Mouse (Mus musculus) T-cell, adult 2 months (primary cell): Measurements from ENCODE around the gene Clgn.
"Not testable (repeated sequence)": the region's sequence is repeated elsewhere in the genome, so short reads cannot be mapped to it uniquely, and the experiment has no call there.

ENCODE experiments used
- DNase-seq: peaks from one replicate; pipeline ENCODE4 v3.0.0; 2022; ENCODE audit warnings: low spot score

Clgn gene

DNA sequence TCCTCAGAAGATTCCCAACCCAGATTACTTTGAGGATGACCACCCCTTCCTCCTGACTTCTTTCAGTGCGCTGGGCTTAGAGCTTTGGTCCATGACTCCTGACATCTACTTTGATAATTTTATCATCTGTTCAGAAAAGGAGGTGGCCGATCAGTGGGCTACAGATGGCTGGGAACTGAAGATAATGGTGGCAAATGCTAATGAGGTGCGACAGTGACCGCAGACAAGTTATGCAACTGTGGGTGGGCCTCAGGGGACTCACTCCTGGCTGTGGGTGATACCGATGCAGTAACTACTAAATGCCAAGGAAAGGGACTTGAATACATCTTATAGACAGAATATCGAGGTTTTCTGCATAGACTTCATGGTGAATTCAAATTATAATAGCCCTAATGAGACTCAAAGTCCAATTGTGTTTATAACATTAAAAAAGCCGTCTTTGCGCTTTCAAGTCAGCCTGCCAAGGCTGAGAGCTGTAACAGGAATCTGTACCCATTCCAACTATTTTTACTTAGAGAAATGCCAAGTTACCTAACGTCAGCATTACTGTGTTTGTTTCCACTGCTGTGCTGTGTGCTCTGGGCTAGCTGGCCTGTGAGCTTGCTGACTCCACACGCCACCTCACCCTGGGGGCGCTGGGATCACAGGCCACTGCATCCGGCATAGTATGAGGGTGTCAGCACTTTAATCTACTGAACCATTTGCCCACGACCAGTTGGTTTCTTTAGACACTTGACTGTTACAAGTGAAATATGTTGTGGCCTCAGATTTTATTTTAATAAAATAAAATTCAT lies 33.6 kb downstream of the Clgn start:
- DNase-seq, result no peak

DNA sequence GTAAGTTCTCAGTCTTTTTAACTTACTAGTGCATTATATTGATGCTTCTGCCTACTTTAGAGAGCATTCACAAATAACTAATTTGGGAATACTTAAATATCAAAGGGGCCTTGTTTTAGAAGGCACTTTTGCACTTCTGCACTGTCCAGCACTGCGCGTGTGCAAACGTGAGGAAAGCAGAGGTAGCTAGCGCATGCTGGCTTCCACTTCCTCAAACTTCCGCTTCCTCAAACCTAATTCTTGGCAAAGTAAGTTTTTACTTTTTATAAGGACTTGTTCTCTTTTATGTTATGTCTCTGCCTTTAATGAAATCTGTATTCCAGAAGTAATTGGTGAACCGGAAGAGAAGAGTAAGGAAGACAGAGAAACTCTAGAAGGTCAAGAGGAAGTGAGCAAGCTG lies 35.5 kb downstream of the Clgn start:
- DNase-seq, result no peak

DNA sequence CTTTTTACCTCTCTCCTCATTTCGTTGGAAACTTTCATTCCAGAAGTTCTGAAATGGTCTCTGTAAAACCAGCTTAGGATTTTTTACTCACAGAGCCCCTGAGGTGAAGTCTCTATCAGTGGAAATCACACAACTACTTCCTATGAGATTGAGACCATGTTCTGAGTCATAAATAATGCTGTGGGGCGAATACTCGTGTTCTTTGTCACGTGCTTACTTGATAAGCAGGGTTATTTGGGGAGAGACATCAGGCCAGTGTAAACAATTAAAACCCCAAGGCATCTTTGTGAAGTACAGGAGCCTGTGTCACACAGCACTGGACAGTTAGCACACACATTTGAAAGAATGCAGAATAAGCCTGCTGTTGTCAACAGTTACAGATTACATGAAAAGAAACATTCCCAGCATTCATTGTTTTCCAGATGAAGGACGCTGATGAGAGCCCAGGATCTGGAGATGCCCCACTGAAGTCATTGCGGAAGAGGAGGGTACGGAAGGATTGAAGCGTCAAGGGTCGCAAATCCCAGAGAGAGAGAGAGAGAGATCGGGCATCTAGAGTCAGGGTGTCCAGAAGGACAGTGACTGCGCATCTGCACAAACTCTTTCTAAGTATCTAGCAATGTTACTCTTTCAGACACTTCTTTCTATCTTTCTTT lies 36.6 kb downstream of the Clgn start:
- no peak for DNase-seq

DNA sequence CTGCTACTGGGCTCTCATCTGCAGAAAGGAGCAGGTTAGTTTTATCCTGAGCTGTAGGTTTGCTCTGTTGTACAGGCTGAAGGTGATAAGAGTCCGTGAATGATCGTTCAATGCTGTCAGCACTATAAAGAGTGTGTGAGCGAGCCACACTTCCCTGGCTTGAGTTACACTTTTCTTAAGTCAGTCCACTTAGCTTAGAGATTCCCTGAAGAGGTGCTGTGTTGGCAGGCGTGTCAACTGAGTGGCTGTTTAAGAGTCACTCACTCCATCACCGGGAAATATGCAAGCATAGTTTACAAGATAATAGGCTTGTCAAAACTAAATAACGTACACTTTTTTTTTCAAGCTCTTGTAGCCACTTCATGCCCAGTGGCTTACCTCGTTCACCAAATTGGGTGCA lies 37.3 kb downstream of the Clgn start:
- no peak for DNase-seq

DNA sequence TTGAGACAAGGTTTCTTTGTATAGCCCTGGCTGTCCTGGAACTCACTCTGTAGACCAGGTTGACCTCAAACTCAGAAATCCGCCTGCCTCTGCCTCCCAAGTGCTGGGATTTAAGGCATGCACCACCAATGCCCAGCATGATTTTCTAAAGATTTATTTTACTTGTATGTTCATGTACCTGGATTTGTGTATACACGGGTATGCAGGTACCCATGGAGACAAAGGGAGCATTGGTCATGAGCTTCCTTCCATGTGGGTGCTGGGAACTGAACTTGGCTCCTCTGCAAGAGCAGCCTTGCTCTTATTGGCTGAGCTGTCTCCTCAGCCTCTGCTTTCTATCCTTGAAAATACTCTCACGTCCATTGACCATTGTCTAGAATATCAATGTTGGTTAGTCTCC lies 39.0 kb downstream of the Clgn start:
- not testable (repeated sequence) for DNase-seq

DNA sequence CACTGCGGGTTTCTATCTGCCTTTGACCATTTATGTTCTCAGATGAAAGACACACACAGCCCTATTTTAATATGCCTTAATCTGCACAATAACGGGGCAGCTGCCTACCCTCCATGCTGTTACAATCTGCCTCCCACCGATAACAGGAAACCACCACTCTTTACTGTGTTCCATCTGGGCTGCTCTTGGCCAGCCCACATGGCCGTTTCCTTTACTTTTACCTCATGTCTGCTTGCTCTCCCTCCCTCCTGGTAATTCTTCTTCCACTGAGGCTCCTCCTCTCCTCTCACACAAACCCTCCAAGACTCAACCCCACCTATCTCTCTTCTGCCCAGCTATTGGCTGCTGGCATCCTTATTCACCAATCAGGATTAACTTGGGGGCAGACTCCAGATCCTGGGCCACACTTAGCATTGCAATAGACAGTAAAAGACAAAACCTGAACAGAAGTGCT lies 39.4 kb downstream of the Clgn start:
- DNase-seq, result no peak

DNA sequence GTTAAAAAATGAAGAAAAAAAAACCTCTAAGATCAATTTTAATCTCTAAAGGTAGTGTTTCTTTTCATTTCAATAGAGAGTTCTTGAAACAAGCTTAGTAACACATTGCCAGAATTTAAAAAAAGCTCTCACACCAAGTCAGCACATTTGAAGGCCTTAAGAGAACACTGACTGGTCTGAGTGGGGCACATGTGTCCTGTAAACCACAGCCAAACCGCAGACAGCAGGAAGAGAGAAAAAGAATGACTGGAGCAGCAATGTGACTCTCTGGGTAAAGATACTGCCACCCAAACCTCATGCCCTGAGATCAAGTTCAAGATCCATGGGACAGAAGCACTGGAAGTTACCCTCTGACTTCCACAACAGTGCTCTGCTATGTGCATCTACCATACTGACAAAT lies 47.4 kb downstream of the Clgn start:
- DNase-seq, result no peak

DNA sequence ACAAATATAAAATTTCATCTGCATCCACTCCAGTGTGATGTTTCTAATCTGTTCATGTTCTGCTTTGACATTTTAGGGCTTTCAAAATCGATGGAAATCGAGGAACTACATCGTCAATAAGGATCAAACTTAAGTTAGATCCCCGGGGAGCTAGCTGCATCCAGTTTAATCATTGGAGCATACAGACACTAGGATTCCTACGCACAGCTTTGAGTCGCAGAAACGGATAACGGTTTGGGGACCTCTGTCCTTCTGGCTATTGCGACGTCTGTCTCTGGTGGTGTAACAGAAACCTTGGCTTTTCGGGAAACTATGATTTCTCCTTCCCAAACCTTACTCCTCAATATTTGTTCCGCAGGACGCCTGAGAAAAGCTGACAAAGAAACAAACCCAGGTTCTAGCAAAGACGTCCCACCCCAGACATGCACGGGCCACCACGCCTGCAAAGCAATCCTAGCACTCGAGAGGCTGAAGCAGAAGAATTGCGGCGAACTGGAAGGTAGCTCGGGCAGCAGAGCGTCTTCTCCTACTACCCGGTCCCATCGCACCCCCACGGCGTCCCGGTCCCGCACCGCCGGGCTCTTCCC lies 52.1 kb downstream of the Clgn start:
- no peak for DNase-seq

DNA sequence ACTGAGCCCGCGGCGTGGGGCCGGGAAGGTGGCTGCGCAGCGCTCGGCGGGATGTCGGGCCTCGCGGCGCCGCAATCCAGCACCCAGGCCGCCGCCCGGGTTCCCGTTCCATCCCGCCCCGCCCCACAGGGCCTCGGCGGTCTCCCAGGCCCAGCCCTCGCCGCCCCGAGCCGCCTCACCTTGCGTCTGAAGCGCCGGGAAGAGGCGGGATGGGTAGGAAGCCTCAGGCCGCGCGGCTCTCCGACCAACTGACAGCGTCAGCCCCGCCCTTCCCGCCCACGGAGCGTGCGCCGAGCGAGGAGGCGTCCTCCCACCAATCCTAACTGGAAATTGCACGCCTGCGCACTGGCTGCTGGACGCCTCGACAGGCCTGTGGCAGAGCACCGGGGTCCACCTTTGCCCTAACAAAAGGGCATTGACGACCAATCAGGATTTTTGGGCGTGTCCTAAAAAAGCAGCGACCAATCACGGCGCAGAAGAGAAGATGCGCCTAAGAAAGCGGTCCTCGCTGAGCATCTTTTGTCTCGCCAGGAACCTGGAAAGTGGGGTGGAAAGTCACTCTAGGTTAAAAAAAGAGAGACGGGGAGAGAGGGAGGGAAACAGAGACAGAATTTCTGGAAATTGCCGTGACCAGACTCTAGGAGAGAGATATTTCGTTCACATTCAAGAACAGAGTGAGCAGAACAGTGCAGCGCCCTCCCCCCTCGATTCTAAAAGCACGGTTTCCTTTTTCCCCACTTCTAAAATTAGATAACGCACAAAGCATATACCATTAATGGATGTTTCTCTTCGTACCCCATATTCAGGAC lies 52.8 kb downstream of the Clgn start:
- DNase-seq, result peak; percentile 96

DNA sequence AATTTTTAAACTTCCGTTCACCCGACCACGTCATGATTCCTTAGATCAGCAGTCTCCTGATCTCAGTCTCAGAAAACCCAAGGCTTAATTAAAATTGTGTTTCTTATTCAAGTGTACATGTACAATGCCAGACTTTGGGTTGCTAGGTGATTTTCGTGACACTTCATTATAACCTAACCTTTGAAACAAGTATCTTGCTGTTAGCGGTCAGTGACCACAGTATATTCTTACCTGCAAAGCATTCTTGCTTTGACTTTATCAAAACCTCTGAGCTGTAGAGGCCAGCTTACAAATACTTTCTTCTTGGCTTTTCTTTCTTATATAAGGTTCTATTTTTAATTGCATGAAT lies 53.4 kb downstream of the Clgn start:
- no peak for DNase-seq

DNA sequence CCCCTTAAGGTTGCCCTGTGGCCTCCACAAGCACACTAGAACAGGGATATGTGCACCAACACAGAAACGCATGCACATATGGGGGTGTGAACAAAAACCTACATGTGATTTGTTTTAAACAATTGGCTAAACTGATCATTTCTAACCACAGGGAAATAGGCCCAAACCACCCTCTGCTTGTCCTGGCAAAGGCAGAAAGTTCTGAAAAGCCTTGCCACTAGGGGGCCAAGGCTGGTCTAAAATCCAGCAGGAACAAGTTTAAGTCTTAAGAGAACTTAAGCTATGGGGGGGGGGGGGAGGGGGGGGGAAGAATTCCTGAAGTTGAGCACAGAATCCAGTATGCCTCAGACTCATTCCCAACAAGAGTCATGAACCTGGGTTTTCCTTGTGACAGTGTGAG lies 60.3 kb downstream of the Clgn start:
- no peak for DNase-seq

DNA sequence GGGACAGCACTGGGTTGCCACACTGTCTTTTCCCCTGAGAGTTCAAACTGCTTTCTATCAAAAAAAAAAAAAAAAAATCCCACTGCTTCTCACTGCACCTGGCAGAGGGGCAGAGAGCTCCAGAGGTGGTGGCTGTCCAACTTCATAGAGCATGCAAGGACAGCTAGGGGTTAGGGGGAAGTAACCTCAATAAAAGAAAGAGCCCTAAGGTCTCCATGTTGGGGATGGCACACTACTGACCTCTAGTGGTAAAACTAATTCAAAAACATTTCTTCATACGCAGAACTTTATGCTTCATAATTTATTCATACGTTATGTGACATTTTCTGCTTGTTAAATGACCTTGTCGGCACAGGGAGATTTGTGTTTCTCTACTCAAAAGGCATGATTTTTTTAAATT lies 61.4 kb downstream of the Clgn start:
- DNase-seq, result peak; percentile 19

DNA sequence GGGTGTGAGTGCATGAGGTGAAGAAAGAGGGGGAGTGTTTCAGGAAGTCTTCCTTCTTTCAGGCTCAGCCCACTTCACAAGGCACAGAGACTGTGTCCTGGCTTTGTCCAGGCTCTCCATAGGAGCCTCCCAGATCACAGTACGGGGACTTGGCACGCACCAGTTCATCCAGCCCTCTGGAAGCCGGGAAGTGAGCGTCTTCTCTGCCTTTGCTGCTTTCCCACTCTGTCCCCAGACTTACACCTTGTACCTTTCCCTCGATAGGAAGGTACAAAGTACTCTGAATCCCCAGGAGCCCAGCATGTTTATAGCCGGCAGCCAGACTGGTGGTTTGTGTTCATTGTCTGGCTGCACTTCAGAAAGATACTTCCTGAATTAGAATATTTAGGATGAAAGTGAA lies 67.5 kb downstream of the Clgn start:
- DNase-seq, result no peak

DNA sequence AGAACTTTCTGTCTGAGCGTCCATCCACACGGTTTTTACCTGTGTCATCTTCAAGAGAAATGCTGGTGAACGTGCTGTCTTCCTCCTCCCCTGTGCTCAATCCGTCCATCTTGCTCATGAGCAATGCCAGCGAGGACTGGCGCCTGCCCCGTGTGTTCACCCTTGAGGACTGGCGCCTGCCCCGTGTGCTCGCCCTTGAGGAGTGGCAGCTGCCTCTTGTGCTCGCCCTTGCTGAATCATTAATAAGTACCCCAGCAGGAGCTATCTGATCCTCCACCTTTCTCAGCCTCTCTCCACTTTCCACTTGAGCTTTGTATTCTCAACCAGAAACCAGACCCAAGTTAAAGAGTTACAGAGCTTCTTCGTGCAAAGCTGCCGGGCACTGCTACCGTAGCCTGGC lies 68.6 kb downstream of the Clgn start, which contains the start of gene Scoc:
Gene Scoc (minus strand): TSS at position 170 of the 400 bp plus-strand sequence.
- DNase-seq, result no peak

DNA sequence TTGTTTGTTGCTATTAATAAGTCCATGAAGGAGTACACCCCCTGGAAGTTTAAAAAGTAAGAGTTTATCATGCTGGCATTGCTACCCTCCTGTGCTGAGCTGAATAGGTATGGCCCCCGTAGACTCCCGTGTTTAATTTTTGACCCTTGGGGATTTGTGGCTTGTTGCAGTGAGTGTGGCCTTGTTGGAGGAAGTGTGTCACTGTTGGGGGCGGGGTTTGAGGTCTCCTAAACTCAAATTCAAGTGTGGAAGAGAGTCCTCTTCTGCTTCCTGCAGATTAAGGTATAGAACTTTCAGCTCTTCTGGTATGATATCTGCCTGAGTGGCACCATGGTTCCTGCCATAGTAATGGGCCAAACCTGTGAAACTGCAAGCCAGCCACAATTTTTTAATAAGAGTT lies 69.9 kb downstream of the Clgn start:
- no peak for DNase-seq
